Mouse (Mus musculus): ENCODE results near the gene Gm10283. TPM values are rescaled to one million over a fixed set of nuclear protein-coding genes. Genes with fewer than 3 reads are reported as not detected.

Gene Gm10283
- not detected in 2 replicates for polyA plus RNA-seq (2012; rRNA removed)

GRCm38 (mm10) chr8:60503098-60503497, at the start of gene Gm10283:
Gm10283 (minus strand) TSS chr8:60503198.

DNA sequence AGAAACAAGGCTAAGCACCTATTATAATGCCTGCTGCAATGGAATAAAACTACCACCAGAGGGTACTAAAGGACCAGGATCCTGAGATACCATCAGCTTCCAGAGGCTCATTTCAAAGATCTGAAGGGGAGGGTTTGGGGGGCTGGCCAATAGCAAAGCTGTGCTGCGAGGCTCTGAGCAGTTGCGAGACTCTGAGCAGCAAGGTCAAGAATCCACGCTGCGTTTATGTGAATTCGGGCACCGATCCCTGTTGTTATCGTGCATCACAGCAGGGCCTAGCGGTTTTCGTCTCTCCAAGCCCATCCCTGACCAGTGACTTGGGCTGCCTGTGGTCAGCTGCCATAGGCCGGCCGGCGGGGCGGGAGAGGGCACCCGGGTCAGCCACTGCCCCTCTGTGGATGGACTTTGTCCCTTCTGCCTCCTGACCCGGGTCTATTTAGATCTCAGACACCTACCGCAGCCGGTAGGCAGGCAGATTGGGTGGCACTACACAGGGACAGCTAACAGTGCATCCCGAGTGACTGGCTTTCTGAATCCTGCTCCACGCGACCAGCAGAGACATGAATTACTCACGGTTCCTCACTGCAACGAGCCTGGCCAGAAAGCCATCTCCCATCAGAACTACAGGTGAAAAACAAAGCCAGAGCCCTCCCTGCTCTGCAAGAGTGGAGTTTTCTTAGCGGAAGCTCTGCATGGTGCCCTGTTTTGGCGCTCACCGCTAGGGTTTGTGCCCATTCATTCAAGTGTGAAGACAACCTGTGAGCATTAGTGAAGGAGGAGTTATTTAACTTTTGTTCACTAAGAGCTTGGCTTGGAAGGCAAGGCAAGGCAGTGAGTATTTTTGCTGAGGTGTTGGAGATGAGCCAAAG, 2.9 kb upstream of the Gm10283 start, which contains the start of gene Aadat:
TSS of gene Aadat (plus strand) at position 280 of the 869 bp plus-strand sequence.

Other genes with a start within 250 kb of the Gm10283 start
- 0.24 TPM in 1 of 2 replicates, not detected in the other for gene Aadat, start 2.7 kb upstream of the Gm10283 start, polyA plus RNA-seq (2012; rRNA removed)
- gene Mfap3l, start 129.6 kb upstream of the Gm10283 start, polyA plus RNA-seq (2012; rRNA removed): 3.0 TPM in 2 replicates

All from ovary, adult 2 months (tissue).